Mouse (Mus musculus): Measurements from ENCODE around the gene Pald1.
A peak's percentile ranks its signal among the peaks of the same experiment; 100 is the strongest.

- TF ChIP-seq CTCF (IDR thresholded peaks at IDR 0.05; ENCODE audit: low read depth, low read length) (peak; percentile 45; the same call in 1 of the 2 replicates), POLR2A (IDR thresholded peaks at IDR 0.05; ENCODE audit: borderline replicate concordance, low read depth, low read length) (no peak)
Measured at GRCm38 (mm10) chr10:61336137-61336536, 47.2 kb downstream of the Pald1 start.
